Mouse (Mus musculus): ENCODE results near the gene Inpp5a. TPM values are rescaled to one million over a fixed set of nuclear protein-coding genes. Genes with fewer than 3 reads are reported as not detected.

The Inpp5a gene
- total RNA-seq, 2 experiments from 2014 or later: 60.0 to 61.8 TPM

DNA sequence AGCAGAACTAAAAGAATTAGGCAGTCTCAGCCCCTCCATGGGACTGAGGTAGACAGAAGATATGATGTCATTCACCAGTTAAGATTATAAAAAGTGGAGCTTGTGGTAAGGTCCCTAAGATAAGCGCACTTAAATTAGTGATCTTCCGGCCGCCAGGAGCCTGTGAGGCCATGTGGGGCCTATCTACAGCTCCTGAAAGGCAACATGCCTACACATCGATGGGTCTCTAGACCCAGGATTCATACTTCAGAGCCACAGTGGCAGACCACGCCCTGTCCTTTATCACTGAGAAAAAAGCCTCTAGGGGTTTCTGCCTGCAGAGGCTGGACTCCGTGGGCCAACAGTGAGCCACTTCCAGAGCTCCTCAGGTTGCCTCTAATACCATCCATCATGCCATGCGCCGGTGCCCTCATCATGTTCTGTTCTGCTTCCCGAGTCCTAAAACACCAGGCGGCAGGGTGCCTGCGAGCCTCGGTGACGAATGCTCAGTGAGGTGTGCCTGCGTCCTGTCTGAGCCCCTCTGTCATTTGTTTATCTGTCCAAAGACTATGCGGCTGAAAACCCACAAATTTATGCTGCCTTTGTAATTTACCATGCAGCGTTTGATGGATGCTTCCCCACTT, 187.3 kb downstream of the Inpp5a start:
- DNase-seq (ENCODE audit: low spot score in 2 of 2): no peak

DNA sequence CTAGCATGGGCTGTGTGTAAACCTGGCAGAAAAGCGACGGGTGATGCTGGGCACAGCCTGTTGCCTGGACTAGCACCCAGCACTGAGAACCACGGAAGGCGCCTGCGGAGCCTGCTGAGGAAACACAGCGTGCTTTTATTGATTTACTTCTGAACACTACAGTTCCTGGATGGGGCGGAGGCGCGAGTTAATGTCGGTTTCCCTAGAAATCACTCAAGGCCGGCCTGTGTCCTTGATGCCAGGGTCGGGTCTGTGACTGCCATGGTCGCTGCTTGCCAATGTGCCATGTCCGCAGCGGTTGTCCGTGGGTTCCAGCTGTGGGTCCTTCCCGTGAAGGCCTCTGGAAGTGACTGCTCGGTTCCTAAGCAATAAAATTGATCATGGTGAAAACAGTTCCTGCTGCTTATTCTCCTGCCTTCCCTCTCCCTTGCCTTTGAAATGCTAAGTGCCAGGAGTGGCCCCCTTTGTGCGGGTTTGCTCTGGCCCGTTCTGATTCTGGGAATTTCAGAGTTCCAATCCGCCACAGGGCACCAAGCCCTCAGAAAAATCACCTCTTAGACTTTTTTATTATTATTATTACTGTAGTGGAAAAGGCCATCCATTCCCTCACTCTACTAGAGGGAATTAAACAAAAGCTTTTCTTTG, 190.5 kb downstream of the Inpp5a start:
- DNase-seq (ENCODE audit: low spot score in 2 of 2): no peak

DNA sequence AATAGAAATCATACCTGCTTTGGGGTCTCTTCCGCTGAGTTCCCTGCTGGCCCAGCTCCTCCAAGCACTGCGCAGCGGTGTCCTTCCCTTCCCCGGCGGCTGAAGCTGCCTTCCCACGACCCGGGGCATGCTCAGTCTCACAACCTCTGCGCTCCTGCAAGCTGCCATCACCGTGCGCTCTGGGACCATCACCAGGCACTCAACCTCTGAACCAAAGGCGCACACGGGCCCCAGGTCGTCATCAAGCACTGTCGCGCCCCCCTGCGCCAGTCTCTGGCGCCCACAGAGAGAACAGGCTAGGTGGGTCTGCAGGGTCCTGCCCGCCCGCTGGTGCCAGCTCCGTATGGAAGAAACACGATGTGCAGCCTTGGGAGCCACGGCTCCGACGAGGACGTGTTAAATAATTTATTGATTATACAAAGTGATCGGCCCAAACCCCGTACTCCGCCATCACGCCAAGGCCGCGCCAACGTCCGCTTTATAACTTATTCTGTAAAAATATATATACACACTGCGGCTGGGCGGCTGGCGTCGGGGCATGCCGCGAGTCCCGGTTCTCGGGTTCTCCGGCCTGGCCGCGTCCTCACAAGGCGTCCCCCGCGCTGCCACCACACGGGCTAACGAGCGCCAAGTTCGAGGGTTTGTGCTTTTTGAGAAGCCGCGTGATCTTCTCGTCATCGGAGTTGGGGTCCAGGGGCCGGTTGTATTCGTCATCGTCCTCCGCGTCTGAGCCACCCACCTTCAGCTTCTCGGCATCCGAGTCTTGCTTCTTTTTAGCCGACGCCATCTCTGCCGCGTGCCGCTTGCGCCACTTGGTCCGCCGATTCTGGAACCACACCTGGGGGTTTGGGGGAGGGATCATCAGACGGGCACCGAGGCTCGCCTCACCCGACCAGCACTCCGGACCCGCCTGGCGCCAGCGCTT, 192.2 kb downstream of the Inpp5a start:
- DNase-seq (ENCODE audit: low spot score in 2 of 2): peak in 1 of 2 experiments; percentile 15

DNA sequence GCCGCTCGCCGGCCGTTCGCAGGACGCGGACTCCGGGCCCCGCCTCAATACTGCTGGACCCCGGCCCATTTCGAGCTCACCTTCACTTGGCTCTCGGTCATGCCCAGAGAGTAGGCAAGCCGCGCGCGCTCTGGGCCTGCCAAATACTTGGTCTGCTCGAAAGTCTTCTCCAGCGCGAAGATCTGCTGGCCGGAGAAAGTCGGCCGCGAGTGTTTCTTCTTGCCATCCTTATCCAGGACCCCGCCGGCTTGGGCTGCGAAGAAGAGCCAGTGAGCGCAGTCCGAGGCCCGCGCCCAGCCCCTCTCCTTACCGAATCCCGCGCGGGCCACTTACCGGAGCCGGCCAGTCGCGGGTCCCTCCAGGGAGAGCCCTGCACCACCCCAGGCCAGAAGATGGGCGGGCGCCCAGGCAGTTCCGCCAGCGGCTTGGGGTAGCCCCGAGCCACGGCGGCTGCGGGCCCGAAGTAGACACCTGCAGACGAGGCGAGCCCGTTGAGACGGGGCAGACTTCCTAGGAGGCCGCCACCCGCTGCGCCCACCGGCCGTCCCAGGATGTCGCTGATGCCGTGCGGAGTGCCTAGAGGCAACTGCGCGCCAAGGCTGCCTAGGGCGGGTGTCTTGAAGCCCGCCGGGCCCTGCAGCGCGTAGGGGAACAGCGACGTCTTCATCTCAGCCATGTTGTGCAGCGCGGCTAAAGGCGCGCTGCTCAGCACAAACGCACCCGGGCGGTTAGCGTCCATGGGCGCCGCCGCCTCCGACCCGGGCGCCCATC, 193.1 kb downstream of the Inpp5a start:
- peak in 1 of 2 experiments; percentile 13 for DNase-seq (ENCODE audit: low spot score in 2 of 2)

DNA sequence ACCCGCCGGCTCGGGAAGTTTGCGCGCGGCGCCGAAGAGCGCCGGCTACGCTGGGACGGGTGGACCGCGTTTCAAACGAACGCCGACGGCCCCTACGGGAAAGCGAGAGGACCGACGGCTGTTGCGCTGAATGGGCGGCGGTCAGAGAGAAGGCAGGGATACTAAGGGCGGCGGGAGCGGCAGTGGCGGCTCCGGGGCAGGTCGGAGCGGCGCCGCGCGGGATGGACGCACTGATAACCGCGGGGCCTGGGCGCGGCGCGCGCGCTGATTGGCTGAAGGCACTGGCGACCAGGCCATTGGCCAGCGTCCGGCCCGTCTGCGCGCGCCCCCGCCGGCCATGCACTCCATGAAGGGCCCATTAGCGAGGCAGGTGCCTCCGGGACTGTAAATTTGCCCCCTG, 193.7 kb downstream of the Inpp5a start, which contains the start of gene Nkx6-2:
Gene Nkx6-2 (minus strand): TSS at position 203 of the 400 bp plus-strand sequence.
- DNase-seq (ENCODE audit: low spot score in 2 of 2): peak; percentile 44 to 53

DNA sequence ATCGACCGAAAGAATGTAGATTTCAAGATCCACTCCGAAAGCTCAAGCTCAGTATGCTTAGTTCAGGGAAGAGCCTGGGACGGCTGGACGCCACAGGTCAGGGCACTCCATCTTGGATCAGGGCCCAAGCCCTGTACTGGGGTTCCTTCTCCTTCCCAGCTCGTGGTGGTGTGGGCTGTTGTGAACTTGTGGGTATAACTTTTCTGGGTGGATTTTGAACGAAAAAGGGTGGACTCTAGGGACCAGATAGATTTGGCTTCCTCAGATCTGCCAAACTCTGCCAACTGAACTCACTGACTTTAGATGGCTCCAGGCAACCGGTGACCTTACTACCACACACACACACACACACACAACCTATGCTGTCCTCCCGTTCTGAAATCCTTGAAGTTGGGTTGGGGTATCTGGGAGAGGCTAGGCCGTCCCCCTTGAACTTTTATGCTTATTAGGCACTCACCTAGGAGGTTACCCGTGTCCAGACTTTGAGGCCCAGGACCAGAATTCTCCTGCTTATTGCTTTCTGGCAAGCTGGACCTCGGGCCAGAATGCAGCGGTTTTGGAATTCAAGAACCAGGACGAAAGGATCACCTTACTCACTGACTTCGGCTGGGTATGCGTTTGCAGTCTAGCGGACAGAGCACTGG, 194.3 kb downstream of the Inpp5a start:
- no peak for DNase-seq (ENCODE audit: low spot score in 2 of 2)

DNA sequence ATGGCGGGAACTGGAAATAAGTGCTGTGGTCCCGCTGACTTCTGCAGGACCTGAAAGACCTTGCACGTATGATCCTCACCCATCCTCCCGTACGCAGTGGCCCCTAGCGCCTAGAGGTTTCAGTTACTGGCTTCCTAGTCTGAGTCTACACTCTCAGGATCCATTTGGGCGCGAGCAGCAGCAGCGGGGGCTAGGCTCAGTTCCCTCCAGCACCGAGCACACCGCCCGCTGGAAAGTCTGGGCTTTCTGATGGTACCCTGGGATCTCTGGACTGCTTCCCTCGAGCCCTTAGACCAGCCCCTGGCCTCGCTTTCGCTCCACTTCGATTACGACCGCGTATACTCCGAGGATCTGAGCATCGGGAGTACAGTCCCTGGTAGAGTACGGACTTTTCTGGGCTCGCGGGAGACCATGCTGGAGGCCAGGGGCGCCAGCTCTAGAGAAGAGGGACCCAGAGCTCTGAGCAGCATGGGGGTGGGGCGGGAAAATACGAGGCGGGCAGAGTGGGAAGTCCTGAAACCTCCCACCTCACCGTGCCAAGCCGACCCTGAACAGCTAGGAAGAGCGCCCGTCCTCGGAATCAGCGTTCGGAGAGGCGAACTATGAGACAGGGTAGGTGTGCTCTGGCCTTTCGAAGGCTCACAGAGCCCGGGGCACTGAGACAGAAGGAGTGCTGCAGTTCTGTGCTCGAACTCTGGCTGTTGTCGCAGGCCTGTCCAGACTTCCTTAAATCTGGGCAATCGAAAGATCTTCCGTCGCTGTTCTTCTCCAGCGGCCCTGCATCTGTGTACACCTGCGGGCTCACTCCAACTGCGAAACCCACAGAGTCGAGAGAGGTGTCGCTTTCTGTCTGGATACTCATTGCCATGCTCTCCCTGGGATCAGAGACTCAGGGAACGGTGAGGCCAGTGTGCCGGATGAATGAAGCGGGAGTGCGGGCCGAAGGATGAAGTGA, 195.6 kb downstream of the Inpp5a start:
- no peak for DNase-seq (ENCODE audit: low spot score in 2 of 2)

DNA sequence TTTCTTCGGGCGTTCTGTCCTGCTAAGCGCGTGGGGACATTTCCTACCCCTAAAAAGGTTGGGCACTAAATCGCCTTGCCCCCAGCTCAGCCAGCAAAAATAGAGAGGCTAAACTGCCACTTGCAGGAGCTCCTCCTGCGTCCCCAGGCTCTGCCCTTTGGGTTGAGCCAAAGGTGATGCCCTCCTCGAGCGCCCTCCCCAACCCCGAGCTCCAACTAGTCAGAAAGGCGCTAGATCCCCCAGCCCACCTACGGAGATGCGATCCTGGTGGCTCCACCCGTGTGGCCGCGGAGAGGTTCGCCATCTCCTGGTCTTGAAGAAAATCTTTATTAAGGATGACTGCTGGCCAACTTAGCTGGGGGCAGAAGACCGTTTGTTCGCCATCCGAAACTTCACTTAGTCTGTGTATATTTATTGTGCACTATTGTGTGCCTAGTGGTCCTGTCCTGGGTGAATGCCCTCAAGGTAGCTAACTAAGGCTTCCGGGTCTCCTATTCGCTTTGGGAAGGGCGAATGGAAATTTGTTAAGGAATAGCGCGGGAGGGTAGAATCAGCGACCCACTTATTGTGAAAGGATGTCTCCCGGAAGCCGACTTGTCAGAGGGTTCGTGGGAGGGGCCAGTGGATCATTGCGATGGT, 196.4 kb downstream of the Inpp5a start:
- DNase-seq (ENCODE audit: low spot score in 2 of 2): no peak

DNA sequence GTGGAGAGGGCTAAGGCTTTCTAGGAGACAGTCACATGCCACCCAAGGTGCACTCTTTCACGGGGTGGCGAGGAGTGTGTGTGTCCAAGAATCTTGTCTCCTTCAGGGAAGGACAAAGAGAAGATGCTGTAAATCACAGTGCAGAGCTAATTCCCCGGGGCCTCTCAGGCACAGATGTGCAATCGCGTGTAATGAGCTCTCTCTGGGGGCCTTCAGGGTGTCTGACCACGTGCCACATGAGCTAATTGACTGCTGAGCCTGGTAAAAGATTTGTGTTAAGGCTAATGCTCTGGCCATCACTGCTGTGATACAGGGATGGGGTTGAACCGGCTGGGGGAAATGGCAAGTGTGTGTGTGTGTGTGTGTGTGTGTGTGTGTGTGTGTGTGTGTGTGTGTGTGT, 199.0 kb downstream of the Inpp5a start:
- no peak for DNase-seq (ENCODE audit: low spot score in 2 of 2)

DNA sequence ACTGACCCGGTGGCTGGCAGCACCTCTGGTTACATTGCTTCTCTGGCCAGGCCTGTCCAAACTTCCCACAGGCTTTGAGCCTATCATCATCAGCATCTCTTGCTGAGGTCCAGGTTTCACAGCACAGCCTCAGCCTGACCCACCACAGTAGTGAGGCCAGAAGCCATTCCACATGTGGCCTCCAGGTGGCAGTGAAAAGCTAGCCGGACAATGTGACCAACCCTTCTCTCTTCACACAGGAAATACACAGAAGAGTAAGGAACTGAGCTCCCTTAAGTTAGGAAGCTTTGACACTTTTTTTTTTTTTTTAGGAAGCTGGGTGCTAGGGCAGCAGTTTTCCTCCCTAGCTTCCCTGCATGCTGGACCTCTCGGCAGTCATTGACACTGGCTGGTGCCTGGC, 201.4 kb downstream of the Inpp5a start:
- DNase-seq (ENCODE audit: low spot score in 2 of 2): peak; percentile 39 to 62

DNA sequence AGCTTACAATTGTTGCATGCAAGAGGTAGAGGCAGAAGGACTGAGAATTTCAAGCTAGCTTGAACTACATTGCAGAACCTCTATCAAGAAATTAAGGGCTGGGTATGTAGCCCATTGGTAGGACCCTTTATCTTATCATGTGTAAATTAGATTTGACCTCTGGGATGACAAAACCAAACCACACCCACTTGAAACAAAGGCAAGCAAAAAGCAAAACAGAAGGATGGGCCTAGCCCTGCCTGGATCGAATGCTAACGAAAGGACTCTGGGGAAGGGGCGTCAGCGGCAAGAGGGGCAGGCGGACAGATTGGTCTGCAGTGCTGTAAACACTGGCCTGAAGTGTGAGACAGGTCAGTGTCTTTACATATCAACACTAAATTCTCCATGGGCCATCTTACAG, 202.4 kb downstream of the Inpp5a start:
- DNase-seq (ENCODE audit: low spot score in 2 of 2): no peak

DNA sequence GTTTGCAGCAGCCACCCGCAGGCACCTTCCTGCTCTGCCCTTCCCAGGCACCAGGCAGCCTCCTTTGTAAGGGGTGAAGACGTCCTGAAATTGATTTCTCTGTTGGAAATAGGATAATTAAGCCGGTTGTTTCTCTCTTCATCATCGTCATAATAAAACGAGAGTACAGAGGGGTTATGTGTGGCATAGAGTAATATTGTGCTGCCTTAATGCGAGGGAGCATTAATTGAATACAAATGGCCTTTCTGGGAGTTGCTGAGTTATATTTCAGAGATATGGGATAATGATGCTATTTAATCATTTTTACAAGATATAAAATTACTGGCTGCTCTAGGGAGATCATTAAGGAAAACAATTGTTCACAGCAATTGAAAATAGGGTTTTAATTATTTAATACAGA, 206.4 kb downstream of the Inpp5a start:
- DNase-seq (ENCODE audit: low spot score in 2 of 2): no peak

DNA sequence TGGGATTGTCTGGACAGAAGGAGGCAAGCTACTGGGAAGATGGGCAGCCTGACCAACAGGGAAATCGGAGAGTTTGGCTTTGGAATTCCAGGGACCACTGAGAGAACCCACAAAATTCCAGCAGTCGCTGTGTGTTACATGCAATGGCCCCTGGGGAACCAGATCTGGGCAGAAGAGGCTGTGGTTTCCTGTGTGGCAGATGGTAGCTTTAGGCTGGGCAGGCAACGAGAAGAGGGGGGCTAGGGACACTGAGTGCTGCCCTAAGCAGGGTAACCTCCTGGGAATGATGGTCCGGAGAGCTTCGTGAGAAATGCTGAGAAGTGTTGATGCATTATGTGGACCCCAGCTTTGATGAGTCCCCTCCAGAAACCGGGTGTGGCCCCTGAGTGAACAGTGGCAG, 207.0 kb downstream of the Inpp5a start:
- DNase-seq (ENCODE audit: low spot score in 2 of 2): no peak

DNA sequence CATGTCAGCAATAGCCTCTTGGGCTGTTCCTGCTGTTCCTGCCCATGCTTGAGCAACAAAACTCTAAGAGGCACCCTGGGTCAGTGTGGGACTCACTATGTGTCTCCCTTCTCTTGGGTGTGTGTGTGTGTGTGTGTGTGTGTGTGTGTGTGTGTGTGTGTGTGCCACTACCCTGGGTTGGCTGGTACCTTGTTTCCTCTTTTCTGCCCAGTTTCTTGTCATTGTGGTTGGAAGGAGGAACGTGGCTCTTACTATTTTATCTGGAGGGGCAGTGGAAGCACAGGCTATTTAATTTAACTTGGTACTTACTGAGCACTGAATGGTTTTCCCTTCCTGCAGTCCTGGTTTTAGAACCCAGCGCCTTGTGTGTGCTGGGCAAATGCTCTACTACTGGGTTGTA, 221.4 kb downstream of the Inpp5a start:
- DNase-seq (ENCODE audit: low spot score in 2 of 2): no peak

DNA sequence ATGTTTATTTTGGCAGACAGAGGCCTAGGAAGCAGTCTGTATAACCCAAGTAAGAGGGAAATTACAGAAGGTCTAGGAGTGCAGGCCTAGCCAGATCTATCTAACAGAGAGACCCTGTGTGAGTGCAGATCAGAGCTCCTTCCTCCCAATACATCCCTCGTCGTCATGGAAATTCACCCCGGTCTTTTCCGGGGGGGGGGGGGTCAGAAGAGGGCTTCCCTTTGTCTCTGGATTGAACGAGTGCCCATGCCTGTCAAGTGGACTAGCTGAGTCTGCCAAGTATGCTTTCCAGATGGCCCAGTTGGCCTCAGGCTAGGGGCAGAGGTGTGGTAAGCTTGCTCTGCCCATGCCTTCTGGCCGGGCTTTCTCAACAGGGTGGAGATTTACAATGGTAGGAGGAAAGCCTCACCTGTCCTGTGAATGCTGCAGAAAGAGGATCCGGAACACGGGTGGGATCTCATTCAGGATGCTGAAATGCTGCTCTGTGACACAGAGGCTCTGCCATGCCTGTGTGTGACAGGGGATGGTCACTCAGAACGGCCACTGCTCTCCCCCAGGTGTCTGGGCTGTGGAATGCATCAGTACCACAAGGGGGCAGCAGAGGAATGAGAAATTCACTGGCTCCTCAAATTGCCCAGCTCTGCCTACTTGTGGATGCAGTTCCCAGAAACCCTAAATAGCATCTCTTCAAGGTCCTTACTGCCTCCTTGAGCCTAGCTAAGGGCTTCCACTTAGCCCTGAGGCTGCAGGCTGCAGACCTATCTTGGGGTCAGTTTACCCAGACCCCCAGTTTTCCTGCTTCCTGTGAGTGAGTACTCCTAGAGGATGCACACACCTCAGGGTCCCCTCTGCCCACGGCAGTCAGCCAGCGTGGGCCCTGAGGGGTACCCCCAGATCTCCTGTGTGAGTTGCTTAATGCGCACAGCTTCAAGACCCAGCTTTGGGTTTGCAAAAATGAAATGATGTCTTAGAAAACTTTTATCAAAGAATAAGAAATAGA, 227.2 kb downstream of the Inpp5a start:
- DNase-seq (ENCODE audit: low spot score in 2 of 2): peak; percentile 70 to 81

DNA sequence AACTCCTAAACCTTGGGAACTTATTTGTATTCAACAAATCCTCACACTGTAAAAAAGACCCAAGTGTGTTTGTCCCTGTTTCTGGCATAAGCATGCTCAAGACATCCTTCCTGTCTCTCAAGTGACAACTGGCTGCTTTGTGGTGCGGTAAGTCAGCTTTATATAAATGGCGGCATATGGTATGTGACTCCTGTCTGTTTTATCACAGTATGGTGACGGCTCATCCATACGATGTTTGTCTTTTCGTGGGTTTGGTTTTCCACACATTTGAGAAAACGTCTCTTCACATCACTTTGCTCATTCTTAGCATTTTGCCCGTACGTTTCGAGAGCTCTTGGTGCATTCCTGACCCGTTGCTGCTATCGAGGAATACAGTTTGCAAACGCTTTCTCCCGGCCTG, 233.7 kb downstream of the Inpp5a start:
- no peak for DNase-seq (ENCODE audit: low spot score in 2 of 2)

DNA sequence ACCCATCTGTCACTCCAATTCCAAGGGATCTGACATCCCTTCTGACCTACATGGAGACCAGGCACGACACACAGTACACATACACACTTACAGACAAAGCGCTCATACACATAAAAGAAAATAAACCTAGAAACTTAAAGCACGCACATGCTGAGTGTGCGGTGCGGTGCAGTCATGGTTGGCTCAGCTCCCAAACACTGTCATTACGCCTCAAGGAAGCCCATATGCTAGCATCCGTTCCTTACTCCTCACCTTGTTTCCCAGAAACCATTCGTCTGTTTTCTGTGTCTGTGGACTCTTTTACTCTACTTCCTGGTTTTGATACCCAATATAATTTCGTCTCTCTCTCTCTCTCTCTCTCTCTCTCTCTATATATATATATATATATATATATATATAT, 236.2 kb downstream of the Inpp5a start:
- no peak for DNase-seq (ENCODE audit: low spot score in 2 of 2)

Measured in left cerebral cortex, adult 18-20 months (tissue).